Mouse (Mus musculus) midbrain, embryonic 14.5 days (tissue): ENCODE measurements around the gene Galnt18. TPM values are rescaled to one million over a fixed set of nuclear protein-coding genes. Genes with fewer than 3 reads are reported as not detected.

Source experiments
- ATAC-seq: fragments of 200-750 bp; cut with Nextera tagmentation; 2 replicates; pipeline ENCODE4 v1.8.0; 2017; ENCODE audit warnings: moderate number of reproducible peaks, moderate library complexity; ENCODE audit not compliant: low FRiP score, low TSS enrichment
- DNase-seq: peaks from one replicate; pipeline ENCODE4 v3.0.0-alpha.2; 2015
- H3K27ac ChIP-seq: fragments of 300-500 bp; sonication (generic); replicated peaks from 2 replicates; pipeline ENCODE4 v1.5.1; 2014; ENCODE audit warnings: mild to moderate bottlenecking, low read depth, low read length, moderate library complexity
- H3K27me3 ChIP-seq: fragments of 300-500 bp; sonication (generic); 2 replicates; pipeline ENCODE4 v1.6.1; 2014; ENCODE audit warnings: low read length, control low read depth, mixed read lengths; ENCODE audit not compliant: control insufficient read depth, insufficient read depth
- H3K36me3 ChIP-seq: fragments of 300-500 bp; sonication (generic); 2 replicates; pipeline ENCODE4 v1.6.1; 2014; ENCODE audit warnings: low read length, control low read depth; ENCODE audit not compliant: control insufficient read depth, insufficient read depth
- H3K4me1 ChIP-seq: fragments of 300-500 bp; sonication (generic); 2 replicates; pipeline ENCODE4 v1.6.1; 2014; ENCODE audit warnings: mild to moderate bottlenecking, antibody characterized with exemption, low read length, control low read depth; ENCODE audit not compliant: control insufficient read depth, insufficient read depth
- H3K4me2 ChIP-seq: fragments of 300-500 bp; sonication (generic); 2 replicates; pipeline ENCODE4 v1.6.1; 2014; ENCODE audit warnings: mild to moderate bottlenecking, low read length, moderate library complexity
- H3K4me3 ChIP-seq: fragments of 300-500 bp; sonication (generic); replicated peaks from 2 replicates; pipeline ENCODE4 v1.5.1; 2014; ENCODE audit warnings: low read depth, low read length
- H3K9ac ChIP-seq: fragments of 300-500 bp; sonication (generic); replicated peaks from 2 replicates; pipeline ENCODE4 v1.6.1; 2014; ENCODE audit warnings: mild to moderate bottlenecking, low read length, moderate library complexity
- H3K9me3 ChIP-seq: fragments of 300-500 bp; sonication (generic); 2 replicates; pipeline ENCODE4 v1.6.1; 2016; ENCODE audit warnings: low read length, control low read depth, mixed read lengths; ENCODE audit not compliant: control insufficient read depth
- WGBS: fragments of 180-500 bp; shearing (Covaris S2); extraction: QIAGEN DNeasy Blood & Tissue Kit; methylation state at CpG from one replicate; pipeline ENCODE4 v1.1.7; 2014; 5-methylcytosine and 5-hydroxymethylcytosine counted together
- polyA plus RNA-seq: library from polyadenylated mRNA; unstranded; fragments of >200 nt; fragmentation: Nextera tagmentation; extraction: Ambion mirVana; gene quantifications from 2 replicates; pipeline ENCODE4 v1.2.1, GENCODE M21; 2014

Gene Galnt18
- polyA plus RNA-seq, 1 experiment from 2014 or later = 11.9 TPM

- 64% methylated on average over 2 of the region's 2 CpGs for WGBS
Observed at GRCm38 (mm10) chr7:111499255-111499790, 280.5 kb downstream of the Galnt18 start.

GRCm38 (mm10) chr7:111497191-111497590 is 282.6 kb downstream of the Galnt18 start:
- Histone ChIP-seq H3K4me3 (no peak overlapping the region), H3K9me3 (no peaks in the 10 kb centered on the region), H3K27ac (no peak overlapping the region), H3K4me1 (no peaks in the 10 kb centered on the region), H3K9ac (no peak overlapping the region), H3K4me2 (no peak overlapping the region), H3K27me3 (no peaks in the 10 kb centered on the region), H3K36me3 (no peaks in the 10 kb centered on the region)
- ATAC-seq = no peak
- 61% methylated on average over 6 of the region's 6 CpGs for WGBS
- no peak for DNase-seq

More at GRCm38 (mm10) chr7:111499255-111499790, 280.5 kb downstream of the Galnt18 start:
- ATAC-seq (no peak), DNase-seq (no peak)
- H3K4me1 ChIP-seq = no peaks in the 10 kb centered on the region
- H3K9ac ChIP-seq = no peak overlapping the region
- no peaks in the 10 kb centered on the region for H3K9me3 ChIP-seq
- no peaks in the 10 kb centered on the region for H3K27me3 ChIP-seq
- no peak overlapping the region for H3K27ac ChIP-seq
- no peaks in the 10 kb centered on the region for H3K36me3 ChIP-seq
- H3K4me2 ChIP-seq = no peak overlapping the region
- H3K4me3 ChIP-seq = no peak overlapping the region

GRCm38 (mm10) chr7:111492242-111492949 is 287.4 kb downstream of the Galnt18 start:
- Histone ChIP-seq H3K27ac (no peak overlapping the region), H3K9ac (no peak overlapping the region), H3K4me2 (no peak overlapping the region), H3K36me3 (no peaks in the 10 kb centered on the region), H3K27me3 (no peaks in the 10 kb centered on the region), H3K9me3 (no peaks in the 10 kb centered on the region), H3K4me3 (no peak overlapping the region), H3K4me1 (peaks cover 2% of the 10 kb centered on the region; the same call in 1 of the 2 replicates)
- ATAC-seq (no peak), DNase-seq (no peak)
- WGBS = 82% methylated on average over 5 of the region's 5 CpGs

GRCm38 (mm10) chr7:111491566-111491965 is 288.2 kb downstream of the Galnt18 start:
- Histone ChIP-seq H3K27me3 (no peaks in the 10 kb centered on the region), H3K36me3 (no peaks in the 10 kb centered on the region), H3K4me2 (no peak overlapping the region), H3K9me3 (no peaks in the 10 kb centered on the region), H3K4me1 (peaks cover 6% of the 10 kb centered on the region; the same call in 1 of the 2 replicates), H3K27ac (no peak overlapping the region), H3K9ac (no peak overlapping the region), H3K4me3 (no peak overlapping the region)
- no peak for DNase-seq
- ATAC-seq = no peak
- 96% methylated on average over 2 of the region's 2 CpGs for WGBS

- Histone ChIP-seq H3K27me3 (no peaks in the 10 kb centered on the region), H3K9me3 (no peaks in the 10 kb centered on the region), H3K27ac (no peak overlapping the region), H3K9ac (no peak overlapping the region), H3K4me2 (no peak overlapping the region), H3K4me3 (no peak overlapping the region), H3K4me1 (peaks cover 6% of the 10 kb centered on the region; the same call in 1 of the 2 replicates), H3K36me3 (no peaks in the 10 kb centered on the region)
- WGBS = 10% methylated on average over 3 of the region's 3 CpGs
- DNase-seq (no peak), ATAC-seq (no peak)
Observed at GRCm38 (mm10) chr7:111486811-111487333, 292.9 kb downstream of the Galnt18 start.

- Histone ChIP-seq H3K4me3 (no peak overlapping the region), H3K9ac (no peak overlapping the region), H3K27me3 (no peaks in the 10 kb centered on the region), H3K4me1 (peaks cover 6% of the 10 kb centered on the region; the same call in 1 of the 2 replicates), H3K4me2 (no peak overlapping the region), H3K9me3 (no peaks in the 10 kb centered on the region), H3K36me3 (no peaks in the 10 kb centered on the region), H3K27ac (no peak overlapping the region)
- ATAC-seq (no peak), DNase-seq (no peak)
- WGBS = 79% methylated on average over 4 of the region's 4 CpGs
Observed at GRCm38 (mm10) chr7:111483896-111484295, 295.9 kb downstream of the Galnt18 start.

GRCm38 (mm10) chr7:111483321-111483720 is 296.5 kb downstream of the Galnt18 start:
- no peak overlapping the region for H3K9ac ChIP-seq
- no peak overlapping the region for H3K4me3 ChIP-seq
- no peak overlapping the region for H3K27ac ChIP-seq
- no peak overlapping the region for H3K4me2 ChIP-seq
- H3K36me3 ChIP-seq = no peaks in the 10 kb centered on the region
- no peaks in the 10 kb centered on the region for H3K27me3 ChIP-seq
- ATAC-seq (no peak), DNase-seq (no peak)
- H3K9me3 ChIP-seq = no peaks in the 10 kb centered on the region
- 98% methylated on average over 3 of the region's 3 CpGs for WGBS
- H3K4me1 ChIP-seq = peaks cover 6% of the 10 kb centered on the region; the same call in 1 of the 2 replicates

GRCm38 (mm10) chr7:111467715-111468114 is 312.1 kb downstream of the Galnt18 start:
- Histone ChIP-seq H3K36me3 (no peaks in the 10 kb centered on the region), H3K9ac (no peak overlapping the region), H3K4me1 (no peaks in the 10 kb centered on the region), H3K4me2 (no peak overlapping the region), H3K27me3 (no peaks in the 10 kb centered on the region), H3K27ac (no peak overlapping the region), H3K9me3 (no peaks in the 10 kb centered on the region), H3K4me3 (no peak overlapping the region)
- WGBS = 61% methylated on average over 5 of the region's 5 CpGs
- no peak for ATAC-seq
- DNase-seq = no peak

GRCm38 (mm10) chr7:111466720-111467119 is 313.1 kb downstream of the Galnt18 start:
- no peak for ATAC-seq
- no peaks in the 10 kb centered on the region for H3K4me1 ChIP-seq
- WGBS = 81% methylated on average over 1 of the region's 1 CpGs

More at GRCm38 (mm10) chr7:111466720-111467119, 313.1 kb downstream of the Galnt18 start:
- H3K9me3 ChIP-seq = no peaks in the 10 kb centered on the region
- no peak for DNase-seq
- no peak overlapping the region for H3K9ac ChIP-seq
- H3K27me3 ChIP-seq = no peaks in the 10 kb centered on the region
- no peaks in the 10 kb centered on the region for H3K36me3 ChIP-seq
- H3K4me2 ChIP-seq = no peak overlapping the region
- no peak overlapping the region for H3K27ac ChIP-seq
- no peak overlapping the region for H3K4me3 ChIP-seq
